Mouse (Mus musculus) gastrocnemius, postnatal 36 days (tissue): ENCODE data around the gene Calr4. TPM values are rescaled to one million over a fixed set of nuclear protein-coding genes. Genes with fewer than 3 reads are reported as not detected.
A peak's percentile ranks its signal among the peaks of the same experiment; 100 is the strongest.

Experiments used
- DNase-seq, 2 experiments: peaks; one replicate each; pipeline ENCODE4 v3.0.0; 2022
- intact Hi-C: fragments of 180-260 bp; cut with DNase I; formaldehyde crosslinking; loops from one replicate; pipeline ENCODE4 v1.15.1; 2025
- long read RNA-seq, 2 experiments: library from polyadenylated mRNA; stranded (forward); transcript quantifications; one replicate each; pipeline ENCODE4 v2.0.0; 2021
- total RNA-seq, 2 experiments: library from RNA; stranded (reverse); gene quantifications; 2 replicates each; pipeline ENCODE4 v1.2.3; 2021

The Calr4 gene
- not detected for total RNA-seq
- long read RNA-seq, experiment 1, result 0 reads
- long read RNA-seq, experiment 2, result 0 reads

- intact Hi-C loops, result no loop called here
These were observed at the start of gene Calr4 for GRCm38 (mm10) chr4:109234185-109234584. Gene Calr4, plus strand, starts transcription at chr4:109234485.

DNA sequence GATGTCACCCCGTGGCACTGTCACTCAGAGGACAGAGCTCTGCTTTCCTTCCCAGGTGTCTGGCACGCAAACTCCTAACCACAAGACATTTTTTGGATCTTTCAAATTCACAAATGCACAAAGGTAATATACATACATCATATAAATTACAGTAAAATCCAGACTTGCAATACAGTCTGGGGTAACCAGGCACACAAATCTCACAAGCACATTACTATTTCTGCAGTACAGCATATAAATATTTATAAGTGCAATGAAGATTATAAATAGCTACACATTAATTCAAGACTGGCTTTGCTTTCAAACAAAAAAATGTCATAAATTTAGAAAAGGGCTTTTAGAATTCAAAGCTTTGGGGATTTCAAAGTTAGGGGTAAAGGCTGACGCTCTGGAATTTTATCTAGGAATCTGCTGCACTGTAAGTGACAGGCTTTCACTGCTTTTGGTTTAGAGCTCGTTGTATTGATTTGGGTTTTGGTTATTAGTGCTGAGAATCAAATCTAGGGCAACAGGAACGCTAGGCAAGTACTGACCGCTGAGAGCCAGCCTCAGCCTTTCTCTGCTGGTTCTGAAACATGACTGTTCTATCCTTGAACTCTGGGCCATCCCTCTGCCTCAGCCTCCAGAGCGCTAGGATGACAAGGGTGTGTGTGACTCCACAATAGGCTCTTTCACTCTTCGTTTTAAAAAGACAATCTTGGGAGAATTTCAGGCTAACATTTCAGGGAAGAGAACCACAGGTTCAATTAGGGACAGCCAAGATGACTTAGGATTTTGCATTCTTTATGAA lies 48.5 kb upstream of the Calr4 start:
- no peak for DNase-seq
- intact Hi-C loops, result no loop called here

More at GRCm38 (mm10) chr4:109234185-109234584, at the start of gene Calr4:
- no peak for DNase-seq

DNA sequence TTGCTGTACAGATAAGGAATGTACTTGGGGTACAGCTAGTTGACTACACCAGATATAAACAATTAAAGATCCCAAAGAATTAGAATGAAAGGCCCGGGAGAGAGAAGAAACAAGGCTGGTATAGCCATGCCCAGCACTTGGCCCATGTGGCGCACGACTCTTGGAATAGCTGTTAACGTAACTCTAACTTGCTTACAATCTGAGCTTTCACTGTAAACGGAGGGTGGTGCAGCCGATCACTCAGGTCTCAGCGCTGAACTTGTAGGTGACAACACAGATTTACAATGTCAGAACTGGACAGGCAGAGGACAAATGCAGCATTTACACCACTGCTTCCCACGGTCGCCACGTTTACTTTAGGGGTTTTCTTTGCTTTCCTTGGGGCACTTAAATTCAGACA lies 42.7 kb upstream of the Calr4 start:
- intact Hi-C loops, result no loop called here
- DNase-seq, result no peak

GRCm38 (mm10) chr4:109193886-109194285 lies 40.4 kb upstream of the Calr4 start:
- intact Hi-C loops, result no loop called here
- peak in 1 of 2 experiments; percentile 27 for DNase-seq

GRCm38 (mm10) chr4:109195900-109196629 lies 38.2 kb upstream of the Calr4 start:
- intact Hi-C loops, result no loop called here
- no peak for DNase-seq

- intact Hi-C loops, result no loop called here
- no peak for DNase-seq
These were observed 35.2 kb upstream of the Calr4 start for GRCm38 (mm10) chr4:109199069-109199468.

DNA sequence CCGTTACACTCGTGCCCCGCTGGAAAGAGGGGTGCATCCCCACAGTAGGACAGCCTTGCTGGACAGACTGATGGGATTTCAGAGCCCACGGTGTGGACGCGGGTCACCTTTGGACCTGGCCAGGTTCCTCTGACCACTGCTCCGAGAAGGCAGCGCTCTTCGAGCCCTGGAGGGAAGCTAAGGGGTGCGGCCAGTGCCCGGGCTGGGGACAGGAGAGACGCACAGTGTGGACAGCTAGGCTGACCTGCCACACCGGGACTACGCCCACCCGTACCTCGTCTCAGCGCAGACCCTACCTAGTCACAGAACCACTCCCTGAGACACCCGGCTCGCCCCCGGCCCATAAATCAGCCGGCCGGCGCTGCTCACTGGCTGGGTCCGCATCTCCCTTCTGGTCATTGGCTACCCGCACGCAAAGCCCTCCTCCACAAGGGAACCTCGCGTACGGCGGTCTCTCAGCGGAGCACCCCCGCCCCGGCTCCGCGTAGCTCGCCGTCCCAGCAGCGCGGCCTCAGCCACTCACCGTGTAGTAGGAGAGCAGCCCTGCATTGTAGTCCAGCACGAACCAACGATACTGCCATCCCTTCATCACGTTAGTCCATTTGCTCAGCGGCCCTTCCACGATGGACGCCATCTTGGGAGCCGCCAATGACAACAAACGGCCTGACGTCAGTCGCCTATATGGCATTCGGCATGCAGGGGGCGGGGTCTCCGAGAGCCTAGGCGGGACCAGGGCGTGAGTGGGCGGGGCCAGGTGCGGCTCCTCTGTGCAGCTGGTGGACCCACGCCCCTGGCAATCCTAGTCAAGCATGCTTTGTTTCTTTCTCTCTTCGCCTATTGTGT lies 32.5 kb upstream of the Calr4 start, which contains the start of gene Osbpl9:
Gene Osbpl9 (minus strand): TSS at position 691 of the 843 bp plus-strand sequence.
- DNase-seq, result peak; percentile 97
- intact Hi-C loops, result no loop called here

GRCm38 (mm10) chr4:109203931-109204330 lies 30.4 kb upstream of the Calr4 start:
- no peak for DNase-seq
- intact Hi-C loops, result no loop called here

GRCm38 (mm10) chr4:109204416-109204815 lies 29.9 kb upstream of the Calr4 start:
- intact Hi-C loops, result no loop called here
- no peak for DNase-seq

DNA sequence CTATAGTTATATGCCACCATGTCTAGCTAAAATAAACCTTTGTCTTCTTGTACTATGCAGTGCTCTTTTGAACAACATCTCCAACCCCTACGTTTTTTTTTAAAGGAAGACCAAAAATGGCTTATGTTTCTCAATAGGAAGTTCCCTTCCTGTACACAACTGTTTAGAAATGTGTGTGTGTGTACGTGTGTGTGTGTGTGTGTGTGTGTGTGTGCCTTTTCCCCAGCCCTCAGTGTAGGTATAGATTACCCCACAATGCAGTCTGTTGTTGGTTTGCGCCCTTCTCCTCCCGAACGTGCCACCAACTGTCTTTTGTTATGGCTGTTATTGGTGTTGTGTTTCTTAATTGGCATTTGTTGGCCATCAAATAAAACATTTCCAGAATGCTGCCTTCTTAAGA lies 26.8 kb upstream of the Calr4 start:
- intact Hi-C loops, result no loop called here
- DNase-seq, result no peak

DNA sequence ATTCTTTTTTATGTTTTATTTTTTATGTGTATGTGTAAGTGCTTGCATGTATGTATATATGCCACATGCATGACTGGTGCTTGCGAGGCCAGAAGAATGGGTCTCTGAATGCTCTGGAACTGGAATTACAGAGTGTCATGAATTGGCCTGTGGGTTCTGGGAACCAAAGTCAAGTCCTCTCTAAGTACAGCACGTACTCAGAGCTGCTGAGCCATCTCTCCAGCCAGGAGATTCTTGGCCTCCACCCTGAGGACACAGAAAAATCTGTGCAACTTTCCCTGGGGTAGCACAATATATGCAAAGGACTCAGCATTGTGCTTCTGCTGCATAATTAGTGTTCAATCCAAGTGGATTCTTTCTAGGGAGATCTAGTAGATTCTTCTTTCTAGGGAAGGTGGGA lies 24.0 kb upstream of the Calr4 start:
- intact Hi-C loops, result no loop called here
- DNase-seq, result peak in 1 of 2 experiments; percentile 40

GRCm38 (mm10) chr4:109210881-109211280 lies 23.4 kb upstream of the Calr4 start:
- intact Hi-C loops, result no loop called here
- DNase-seq, result no peak

DNA sequence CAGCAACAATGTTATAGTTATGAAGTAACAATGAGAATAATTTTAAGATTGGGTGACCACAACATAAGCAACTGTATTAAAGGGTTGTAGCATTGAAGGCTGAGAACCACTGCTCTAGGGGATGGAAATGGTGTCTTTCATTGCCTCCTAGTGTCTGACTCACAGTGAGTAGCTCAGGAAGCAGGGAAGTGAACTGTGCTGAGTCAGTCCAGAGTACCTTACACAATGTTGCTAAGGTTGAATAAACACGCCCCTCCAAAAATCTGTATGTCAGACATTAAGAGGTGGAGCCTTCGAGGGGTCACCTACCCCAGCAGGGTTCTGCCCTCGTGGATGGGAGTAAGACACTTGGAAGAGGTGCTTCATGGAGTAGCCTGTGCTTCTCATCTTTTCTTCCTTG lies 20.3 kb upstream of the Calr4 start:
- intact Hi-C loops, result no loop called here
- DNase-seq, result no peak

- intact Hi-C loops, result no loop called here
- DNase-seq, result no peak
These were observed 16.3 kb upstream of the Calr4 start for GRCm38 (mm10) chr4:109218008-109218407.

GRCm38 (mm10) chr4:109220441-109220940 lies 13.8 kb upstream of the Calr4 start:
- DNase-seq, result no peak
- intact Hi-C loops, result no loop called here

DNA sequence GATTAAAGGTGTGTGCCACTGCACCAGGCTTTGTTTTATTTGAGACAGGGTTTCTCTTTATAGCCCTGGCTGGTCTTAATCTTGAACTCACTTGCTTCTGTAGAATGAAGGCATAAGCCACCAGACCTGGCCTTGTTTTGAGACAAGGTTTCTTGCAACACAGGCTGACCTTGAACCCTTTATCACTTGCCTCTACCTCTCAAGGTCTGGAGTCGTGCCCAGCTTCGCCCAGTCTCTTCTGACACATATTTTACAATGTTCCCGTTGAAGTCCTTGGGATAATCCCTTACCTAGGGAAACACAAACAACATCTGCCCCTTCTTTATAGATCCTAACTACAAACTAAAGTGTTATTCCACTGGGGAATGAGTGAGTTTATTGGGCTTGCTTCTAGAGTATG lies 12.3 kb upstream of the Calr4 start:
- DNase-seq, result no peak
- intact Hi-C loops, result no loop called here

- intact Hi-C loops, result no loop called here
- peak; percentile 94 for DNase-seq
These were observed 9.3 kb upstream of the Calr4 start for GRCm38 (mm10) chr4:109224762-109225552.

DNA sequence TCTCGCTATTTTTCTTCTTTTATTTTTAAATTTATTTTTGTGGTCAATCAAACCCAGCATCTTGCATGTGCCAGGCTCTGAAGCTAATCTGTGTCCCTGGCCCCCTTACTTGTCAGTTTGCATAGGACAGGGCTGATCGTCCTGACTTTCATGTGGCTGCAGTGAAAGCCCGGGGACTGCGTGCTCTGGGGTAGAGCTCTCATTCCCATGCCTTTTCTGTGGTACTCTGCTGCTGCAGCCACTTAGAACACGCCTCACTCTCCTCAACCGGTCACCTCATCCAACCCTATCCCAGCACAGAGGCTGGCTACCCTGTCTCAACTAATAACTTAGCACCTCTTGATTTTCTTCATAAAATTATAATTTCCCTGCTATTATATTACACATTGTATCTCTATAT lies 8.7 kb upstream of the Calr4 start:
- DNase-seq, result no peak
- intact Hi-C loops, result no loop called here

DNA sequence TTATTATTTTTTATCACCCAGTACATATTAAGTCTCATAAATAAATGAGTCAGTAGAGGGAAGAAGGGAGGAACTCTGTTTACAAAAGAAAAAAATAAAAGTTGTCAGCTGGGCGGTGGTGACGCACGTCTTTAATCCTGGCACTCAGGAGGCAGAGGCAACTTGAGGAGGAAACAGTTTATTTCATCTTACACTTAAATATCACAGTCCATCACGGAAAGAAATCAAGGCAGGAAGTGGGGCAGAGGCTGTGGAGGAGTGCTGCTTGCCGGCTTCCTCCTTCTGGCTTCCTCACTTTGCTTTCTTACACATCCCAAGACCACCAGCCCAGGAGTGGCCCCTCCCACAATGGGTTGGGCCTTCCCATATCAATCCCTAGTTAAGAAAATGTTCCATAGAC lies 8.2 kb upstream of the Calr4 start:
- intact Hi-C loops, result no loop called here
- no peak for DNase-seq

- intact Hi-C loops, result no loop called here
- DNase-seq, result no peak
These were observed 4.5 kb upstream of the Calr4 start for GRCm38 (mm10) chr4:109229766-109230279.
